Mouse (Mus musculus) embryonic fibroblast, embryonic 13.5 days (primary cell): ENCODE data around the gene Gsto2. TPM values are rescaled to one million over a fixed set of nuclear protein-coding genes. Genes with fewer than 3 reads are reported as not detected.
A peak's percentile ranks its signal among the peaks of the same experiment; 100 is the strongest.

Source experiments
- H3K27ac ChIP-seq: 2 replicates; pipeline ENCODE4 v1.5.1; 2012; ENCODE audit warnings: low read length, control low read depth, inconsistent platforms; ENCODE audit not compliant: insufficient read depth
- H3K4me1 ChIP-seq: 2 replicates; pipeline ENCODE4 v1.6.1; 2011; ENCODE audit warnings: low read length; ENCODE audit not compliant: control insufficient read depth, insufficient read depth
- H3K4me3 ChIP-seq: 2 replicates; pipeline ENCODE4 v1.5.1; 2011; ENCODE audit warnings: mild to moderate bottlenecking, control low read depth, low read length; ENCODE audit not compliant: insufficient read depth
- CTCF ChIP-seq: IDR thresholded peaks from 2 replicates; pipeline ENCODE4 v1.5.1; 2011; ENCODE audit warnings: mild to moderate bottlenecking, control low read depth, low read length, moderate library complexity, borderline replicate concordance; ENCODE audit not compliant: insufficient read depth
- POLR2A ChIP-seq: IDR thresholded peaks from 2 replicates; pipeline ENCODE4 v1.6.1; 2011; ENCODE audit warnings: low read depth, mild to moderate bottlenecking, control low read depth, low read length, moderate library complexity
- polyA plus RNA-seq: library from polyadenylated mRNA; stranded (reverse); fragments of >200 nt; gene quantifications from 2 replicates; pipeline ENCODE4 v1.2.4, GENCODE M21; 2011; ENCODE audit warnings: low read depth; ENCODE audit not compliant: missing spikeins, insufficient read length

The Gsto2 gene
- 0.98 and 3.5 TPM in 2 replicates for polyA plus RNA-seq

GRCm38 (mm10) chr19:47865353-47865947 is at the start of gene Gsto2:
Gene Gsto2, plus strand, starts transcription at chr19:47865534.
- Histone ChIP-seq H3K4me1 (peaks cover 17% of the 10 kb centered on the region), H3K27ac (peak within 1 kb of the TSS; percentile 67), H3K4me3 (peak within 1 kb of the TSS; percentile 34)
- peak; percentile 70 for TF ChIP-seq POLR2A
- TF ChIP-seq CTCF, result 0 out of 2 replicates have a peak, but pooled peaks have one; percentile 13

DNA sequence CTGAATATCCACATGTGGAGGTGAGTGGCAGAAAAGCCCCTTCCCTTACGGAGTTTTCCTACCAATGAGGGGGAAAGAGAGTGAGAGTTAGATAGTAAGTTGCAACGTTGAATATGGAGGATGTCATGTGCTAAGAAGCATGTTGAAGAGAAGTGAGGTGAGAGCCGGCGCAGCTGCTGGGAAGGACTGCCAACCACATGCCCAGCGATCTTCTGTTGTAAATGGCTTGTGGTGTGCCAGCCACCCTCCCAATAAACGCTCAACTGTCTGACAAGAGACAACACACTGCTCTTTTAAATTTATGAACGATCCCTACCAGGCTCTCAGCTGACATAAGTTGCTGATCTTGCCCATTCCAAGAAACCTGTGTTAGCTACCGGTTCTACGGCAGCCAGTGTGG is 47.6 kb upstream of the Gsto2 start:
- no peak overlapping the region for H3K27ac ChIP-seq

DNA sequence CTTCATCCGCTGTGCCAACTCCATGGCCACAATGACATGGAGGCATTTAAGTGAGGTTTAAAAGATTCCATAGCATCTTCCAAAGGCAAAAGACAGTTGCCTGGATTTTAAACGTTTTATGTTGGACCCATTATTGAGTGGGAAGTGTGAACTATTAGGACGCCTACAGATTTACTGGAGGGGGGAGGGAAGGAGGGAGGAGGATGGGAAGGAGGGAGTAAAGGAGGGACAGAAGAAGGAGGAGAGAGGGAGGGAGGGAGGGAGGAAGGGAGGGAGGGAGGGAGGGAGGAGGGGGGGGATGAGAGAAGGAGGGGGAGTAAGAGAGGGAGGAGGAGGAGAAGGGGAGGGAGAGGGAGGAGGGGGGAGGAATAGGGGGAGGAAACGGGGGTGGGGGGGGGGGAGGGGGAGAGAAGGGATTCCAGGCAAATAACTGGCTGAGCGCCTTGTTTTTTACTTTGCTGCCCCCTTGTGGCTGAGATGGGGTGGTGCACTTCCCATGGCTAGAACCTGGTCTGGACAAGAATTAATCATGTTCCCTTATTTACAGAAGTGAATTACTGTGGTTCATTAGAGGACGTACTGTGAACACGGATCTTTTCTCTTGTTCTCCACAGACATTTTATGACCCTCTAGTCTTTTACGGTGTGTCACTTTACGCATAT is 44.4 kb upstream of the Gsto2 start:
- TF ChIP-seq CTCF (peak; percentile 39; the same call in 1 of the 2 replicates), POLR2A (no peak)
- Histone ChIP-seq H3K4me3 (no peak overlapping the region), H3K4me1 (no peaks in the 10 kb centered on the region), H3K27ac (no peak overlapping the region)

More for the DNA sequence above, 47.6 kb upstream of the Gsto2 start:
- H3K4me1 ChIP-seq, result no peaks in the 10 kb centered on the region
- TF ChIP-seq CTCF (no peak), POLR2A (no peak)
- no peak overlapping the region for H3K4me3 ChIP-seq

DNA sequence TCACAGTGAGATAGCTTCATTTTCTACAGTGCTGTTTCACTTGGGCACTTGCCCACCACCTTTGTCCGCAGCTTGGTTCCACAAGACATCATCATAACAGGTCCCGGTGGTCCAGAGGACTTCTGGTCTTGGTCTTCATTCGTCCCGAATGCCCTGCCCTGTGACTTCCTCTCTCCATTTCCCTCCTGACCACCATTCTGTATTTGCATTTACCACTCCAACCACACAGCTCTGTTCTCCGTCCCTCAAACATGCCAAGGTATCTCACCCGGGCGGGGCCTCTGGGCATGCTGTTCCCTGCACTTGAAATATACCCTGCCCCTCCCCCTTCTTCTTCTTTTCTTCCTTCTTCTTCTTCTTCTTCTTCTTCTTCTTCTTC is 43.9 kb upstream of the Gsto2 start:
- Histone ChIP-seq H3K4me1 (no peaks in the 10 kb centered on the region), H3K27ac (no peak overlapping the region)
- TF ChIP-seq POLR2A, result no peak
- TF ChIP-seq CTCF, result no peak

DNA sequence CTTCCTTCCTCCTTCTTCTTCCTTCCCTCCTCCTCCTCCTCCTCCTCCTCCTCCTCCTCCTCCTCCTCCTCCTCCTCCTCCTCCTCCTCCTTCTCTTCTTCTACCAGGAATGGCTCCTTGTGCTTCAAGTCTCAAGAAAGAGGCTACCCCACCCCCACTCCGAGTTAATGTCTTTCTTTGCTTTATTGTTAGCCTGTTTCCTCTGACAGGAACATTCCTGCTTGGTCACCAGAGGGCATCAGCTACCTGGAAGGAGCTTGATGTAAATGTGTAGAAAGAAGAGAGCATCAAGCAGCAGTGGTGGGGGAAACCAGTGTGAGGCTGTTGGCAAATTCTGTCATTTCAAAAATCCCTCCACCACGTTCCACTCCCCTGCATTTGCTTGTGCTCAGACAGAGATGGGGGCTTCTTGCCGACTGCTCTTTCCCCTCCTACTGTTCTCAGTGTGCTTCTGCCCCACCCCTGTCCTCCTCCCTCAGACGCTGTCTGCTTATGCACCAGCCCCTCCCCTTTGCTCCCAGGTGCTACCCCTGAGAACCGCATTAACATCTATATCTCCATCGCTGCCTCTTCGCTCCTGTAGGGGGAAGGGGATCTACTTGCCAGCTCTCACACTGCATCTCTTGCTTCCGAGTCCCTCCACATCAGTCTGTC is 43.1 kb upstream of the Gsto2 start:
- TF ChIP-seq CTCF, result no peak
- TF ChIP-seq POLR2A, result no peak
- Histone ChIP-seq H3K4me3 (no peak overlapping the region), H3K4me1 (no peaks in the 10 kb centered on the region), H3K27ac (no peak overlapping the region)

More for the DNA sequence above, 43.9 kb upstream of the Gsto2 start:
- H3K4me3 ChIP-seq, result no peak overlapping the region

- TF ChIP-seq CTCF (no peak), POLR2A (no peak)
- no peak overlapping the region for H3K4me3 ChIP-seq
- H3K27ac ChIP-seq, result no peak overlapping the region
- H3K4me1 ChIP-seq, result no peaks in the 10 kb centered on the region
Measured at GRCm38 (mm10) chr19:47824026-47824425, 41.3 kb upstream of the Gsto2 start.

GRCm38 (mm10) chr19:47829913-47830450 is 35.4 kb upstream of the Gsto2 start:
- H3K4me1 ChIP-seq, result peaks cover 3% of the 10 kb centered on the region; the same call in 1 of the 2 replicates
- no peak overlapping the region for H3K4me3 ChIP-seq
- no peak overlapping the region for H3K27ac ChIP-seq
- no peak for TF ChIP-seq POLR2A
- TF ChIP-seq CTCF, result no peak

GRCm38 (mm10) chr19:47831111-47831510 is 34.2 kb upstream of the Gsto2 start:
- H3K27ac ChIP-seq, result no peak overlapping the region
- H3K4me3 ChIP-seq, result no peak overlapping the region
- peaks cover 3% of the 10 kb centered on the region; the same call in 1 of the 2 replicates for H3K4me1 ChIP-seq
- TF ChIP-seq POLR2A (no peak), CTCF (no peak)

DNA sequence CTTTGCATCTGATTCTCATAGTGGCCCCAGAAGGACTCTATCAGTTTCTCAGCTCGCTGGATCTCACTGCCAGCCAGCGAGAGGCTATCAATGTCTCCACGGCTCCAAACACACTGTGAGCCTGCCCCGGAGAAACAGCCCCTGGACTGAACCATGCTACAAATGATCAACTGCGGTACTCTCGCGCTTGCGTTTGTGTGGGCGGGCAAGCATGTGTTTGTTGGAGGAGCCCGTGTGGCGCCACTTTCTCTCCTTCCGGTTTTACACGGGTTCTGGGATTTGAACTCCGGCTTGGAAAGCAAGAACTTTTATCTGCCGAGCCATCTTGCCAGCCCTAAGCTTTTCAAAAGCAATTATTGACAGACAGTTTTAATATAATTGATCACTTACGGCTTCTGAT is 33.0 kb upstream of the Gsto2 start:
- TF ChIP-seq CTCF, result no peak
- TF ChIP-seq POLR2A, result no peak
- peaks cover 3% of the 10 kb centered on the region; the same call in 1 of the 2 replicates for H3K4me1 ChIP-seq
- H3K27ac ChIP-seq, result no peak overlapping the region

More for the DNA sequence above, 33.0 kb upstream of the Gsto2 start:
- H3K4me3 ChIP-seq, result no peak overlapping the region
